ENCODE assay signal across 9 mouse cellular contexts in the genomic region with DNA sequence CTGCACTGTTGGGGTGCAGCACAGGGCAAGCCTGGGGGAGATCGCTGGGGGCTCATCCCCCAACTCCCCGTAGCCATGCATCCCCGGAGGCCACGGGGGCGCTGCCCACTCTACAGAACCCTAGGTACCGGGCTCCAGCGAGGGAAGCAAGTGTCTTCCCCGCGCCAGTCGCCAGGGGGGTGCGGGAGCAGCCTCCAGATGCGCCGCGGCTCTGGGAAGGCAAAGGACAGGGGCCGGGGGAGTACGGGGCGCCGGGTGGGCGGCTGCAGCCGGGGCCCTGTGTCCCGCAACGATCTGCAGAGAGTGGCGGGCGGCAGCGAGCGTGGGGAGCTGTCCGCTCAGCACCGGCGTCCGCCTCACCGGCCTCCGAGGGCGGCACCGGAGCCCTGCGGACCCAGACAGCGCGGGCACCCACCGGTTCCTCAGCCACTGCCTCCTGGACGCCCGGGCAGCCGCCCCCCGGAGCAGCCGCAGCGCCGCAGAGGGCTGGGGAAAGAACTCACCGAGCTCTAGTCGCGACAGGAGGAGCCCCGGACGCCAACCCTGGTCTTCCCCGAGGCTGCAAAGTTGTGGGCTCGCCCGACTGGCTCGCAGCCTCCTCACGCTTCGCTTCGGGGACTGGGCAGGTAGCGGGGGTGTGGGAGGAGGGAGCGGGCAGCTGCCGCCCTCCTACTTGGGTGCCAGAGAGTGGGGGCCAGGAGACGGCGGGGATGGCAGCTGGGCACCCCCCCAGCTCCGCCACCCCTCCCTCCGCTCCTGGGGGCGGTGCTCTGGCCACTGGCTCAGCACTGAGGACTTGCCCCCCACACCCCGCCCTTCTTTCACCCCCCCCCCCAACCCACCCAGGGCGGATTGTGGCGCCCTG. TPM values are rescaled to one million over a fixed set of nuclear protein-coding genes. Genes with fewer than 3 reads are reported as not detected.
DNase-seq lines count a peak whose midpoint lies in the region; ATAC-seq and TF ChIP-seq lines count a peak whose summit lies in the region.
"Had no signal": no experiment of that assay in that cellular context is flagged by ENCODE, and none has a peak within 500 bp of the region (broad histone marks: within the 10 kb centered on the region; RNA-seq: fewer than 3 reads in every experiment).

TSS of gene Zdhhc22 (minus strand) at position 541 of the 865 bp plus-strand sequence.

- H3K9me3 ChIP-seq in forebrain, postnatal 0 days (ENCODE audit: low read length), result no peaks in the 10 kb centered on the region
- no peaks in the 10 kb centered on the region for H3K9me3 ChIP-seq in midbrain, embryonic 11.5 days (ENCODE audit: control insufficient read depth, low read length)

- H3K4me3 ChIP-seq in forebrain, postnatal 0 days (ENCODE audit: low read depth, low read length), result peak within 1 kb of the TSS; percentile 63
- H3K4me3 ChIP-seq in midbrain, embryonic 11.5 days (ENCODE audit: low read depth, low read length), result peak within 1 kb of the TSS; percentile 55

- peaks cover 12% of the 10 kb centered on the region for H3K4me1 ChIP-seq in forebrain, postnatal 0 days (ENCODE audit: insufficient read depth)
- H3K4me1 ChIP-seq in midbrain, embryonic 11.5 days (ENCODE audit: control insufficient read depth, insufficient read depth, low read length), result peaks cover 14% of the 10 kb centered on the region

- WGBS in forebrain, postnatal 0 days, result 2% methylated on average over 66 of the region's 68 CpGs
- 2% methylated on average over 36 of the region's 68 CpGs for WGBS in midbrain, embryonic 11.5 days

- H3K4me2 ChIP-seq in forebrain, postnatal 0 days (ENCODE audit: low read depth), result peak within 1 kb of the TSS; percentile 97
- H3K4me2 ChIP-seq in midbrain, embryonic 11.5 days, result peak within 1 kb of the TSS; percentile 82

- H3K36me3 ChIP-seq in forebrain, postnatal 0 days (ENCODE audit: insufficient read depth), result no peaks in the 10 kb centered on the region
- H3K36me3 ChIP-seq in midbrain, embryonic 11.5 days (ENCODE audit: control insufficient read depth, insufficient read depth, low read length), result no peaks in the 10 kb centered on the region

- DNase-seq in gastrocnemius, postnatal 10 days, result peak; percentile 48
- no peak for DNase-seq in gastrocnemius, adult 18-20 months (ENCODE audit: low spot score)
- DNase-seq in urinary bladder, postnatal 25 days (ENCODE audit: low spot score), result peak; percentile 26
- DNase-seq in urinary bladder, postnatal 10 days (ENCODE audit: low spot score), result no peak
- peak; percentile 73 for DNase-seq in forebrain, postnatal 0 days
- peak; percentile 50 for DNase-seq in kidney, postnatal 14 days
- peak; percentile 95 for DNase-seq in midbrain, embryonic 11.5 days (ENCODE audit: low spot score, missing footprints)
- DNase-seq in thymus, postnatal 25 days, result no peak

- peak; percentile 68 for TF ChIP-seq CTCF in forebrain, postnatal 0 days (IDR thresholded peaks at IDR 0.05; ENCODE audit: low read depth)

- no peaks in the 10 kb centered on the region for H3K27me3 ChIP-seq in forebrain, postnatal 0 days (ENCODE audit: insufficient read depth, low read length)
- H3K27me3 ChIP-seq in midbrain, embryonic 11.5 days (ENCODE audit: control insufficient read depth, insufficient read depth, low read length), result peaks cover 45% of the 10 kb centered on the region

- ATAC-seq in forebrain, postnatal 0 days, result peak; percentile 89
- peak; percentile 83 for ATAC-seq in midbrain, embryonic 11.5 days (ENCODE audit: low FRiP score)

- H3K27ac ChIP-seq in forebrain, postnatal 0 days (ENCODE audit: low read depth, low read length), result peak within 1 kb of the TSS; percentile 64
- H3K27ac ChIP-seq in midbrain, embryonic 11.5 days (ENCODE audit: low read depth, low read length), result no peak within 1 kb of the TSS

- peak within 1 kb of the TSS; percentile 70 for H3K9ac ChIP-seq in forebrain, postnatal 0 days
- peak within 1 kb of the TSS; percentile 69 for H3K9ac ChIP-seq in midbrain, embryonic 11.5 days (ENCODE audit: low read length)

RNA-seq across cellular contexts. Expression of gene Zdhhc22, which starts in this region (rescaled TPM):
- not detected for total RNA-seq in gastrocnemius, postnatal 10 days (2021)
- total RNA-seq in gastrocnemius, adult 18-20 months (2021), result not detected
- total RNA-seq in forebrain, postnatal 0 days (2014; rRNA removed), result 10.7 and 12.5 TPM in 2 replicates
- polyA plus RNA-seq in forebrain, postnatal 0 days (2015; fragmentation: Nextera tagmentation; extraction: Ambion mirVana), result 12.3 and 21.7 TPM in 2 replicates
- polyA plus RNA-seq in midbrain, embryonic 11.5 days (2014; fragmentation: Nextera tagmentation; extraction: Ambion mirVana), result 0.41 and 0.51 TPM in 2 replicates
- polyA plus RNA-seq: gonadal fat pad, adult 2 months had no signal

Comparison
In these comparisons a context has a peak if more than half of its experiments do, and no peak if none do; other contexts are left out.
1. RNA of gene Zdhhc22 (total RNA-seq): 10.7 to 12.5 TPM in forebrain, postnatal 0 days; not detected in gastrocnemius, postnatal 10 days and not detected in gastrocnemius, adult 18-20 months; every median in the first group is over 10 times any median in the second.
2. DNase-seq: peak in urinary bladder, postnatal 25 days (single experiment), forebrain, postnatal 0 days (single experiment) and kidney, postnatal 14 days (single experiment); none in gastrocnemius, adult 18-20 months (single experiment), urinary bladder, postnatal 10 days (single experiment) and thymus, postnatal 25 days (single experiment).
3. Peak in DNase-seq in gastrocnemius, postnatal 10 days; RNA of the gene not detected or under 1 TPM.
4. Peak in DNase-seq, ATAC-seq, H3K4me3 ChIP-seq, H3K9ac ChIP-seq and H3K4me2 ChIP-seq in midbrain, embryonic 11.5 days; RNA of the gene not detected or under 1 TPM.